Mouse (Mus musculus): ENCODE measurements around the gene Pfdn6. TPM values are rescaled to one million over a fixed set of nuclear protein-coding genes. Genes with fewer than 3 reads are reported as not detected.

Pfdn6 gene
- polyA plus RNA-seq, 1 experiment = 130 TPM

GRCm38 (mm10) chr17:33943454-33943853, 3.3 kb upstream of the Pfdn6 start:
- Histone ChIP-seq H3K79me3 (ENCODE audit: low read depth) (peaks cover 23% of the 10 kb centered on the region), H3K27me3 (ENCODE audit: control insufficient read depth, insufficient read depth, insufficient read length) (no peaks in the 10 kb centered on the region), H3K79me2 (ENCODE audit: control insufficient read depth, insufficient read depth) (peaks cover 44% of the 10 kb centered on the region), H3K4me3 (ENCODE audit: insufficient read depth, poor library complexity, severe bottlenecking) (no peak overlapping the region), H3K36me3 (ENCODE audit: control insufficient read depth, insufficient read depth) (peaks cover 26% of the 10 kb centered on the region), H3ac (ENCODE audit: control insufficient read depth, insufficient read length, low read depth) (no peak overlapping the region)
- no peak for TF ChIP-seq CTCF (IDR thresholded peaks at IDR 0.05; ENCODE audit: control insufficient read depth, insufficient read depth, insufficient read length)
- TF ChIP-seq MYOG (IDR thresholded peaks at IDR 0.05; ENCODE audit: control insufficient read depth, extremely low read depth, insufficient read length) = no peak
- no peak for TF ChIP-seq FOSL1 (IDR thresholded peaks at IDR 0.05; ENCODE audit: insufficient read depth, low read length, poor library complexity, severe bottlenecking)
- TF ChIP-seq USF1 (IDR thresholded peaks at IDR 0.05; ENCODE audit: low read depth) = no peak
- no peak for TF ChIP-seq MAX (IDR thresholded peaks at IDR 0.05)
- TF ChIP-seq MYOD1 (IDR thresholded peaks at IDR 0.05; ENCODE audit: control insufficient read depth, insufficient read length, low read depth) = no peak
- no peak for TF ChIP-seq CEBPB (IDR thresholded peaks at IDR 0.05; ENCODE audit: low read depth)

GRCm38 (mm10) chr17:33941381-33941780, 1.2 kb upstream of the Pfdn6 start:
- Histone ChIP-seq H3K79me3 (ENCODE audit: low read depth) (peaks cover 23% of the 10 kb centered on the region), H3K27me3 (ENCODE audit: control insufficient read depth, insufficient read depth, insufficient read length) (no peaks in the 10 kb centered on the region), H3K4me3 (ENCODE audit: insufficient read depth, poor library complexity, severe bottlenecking) (peak overlapping the region; percentile 98), H3K36me3 (ENCODE audit: control insufficient read depth, insufficient read depth) (peaks cover 16% of the 10 kb centered on the region), H3K79me2 (ENCODE audit: control insufficient read depth, insufficient read depth) (peaks cover 51% of the 10 kb centered on the region), H3ac (ENCODE audit: control insufficient read depth, insufficient read length, low read depth) (peak overlapping the region; percentile 83)
- TF ChIP-seq CEBPB (IDR thresholded peaks at IDR 0.05; ENCODE audit: low read depth) = no peak
- no peak for TF ChIP-seq FOSL1 (IDR thresholded peaks at IDR 0.05; ENCODE audit: insufficient read depth, low read length, poor library complexity, severe bottlenecking)
- TF ChIP-seq USF1 (IDR thresholded peaks at IDR 0.05; ENCODE audit: low read depth) = no peak
- no peak for TF ChIP-seq MYOD1 (IDR thresholded peaks at IDR 0.05; ENCODE audit: control insufficient read depth, insufficient read length, low read depth)
- TF ChIP-seq MAX (IDR thresholded peaks at IDR 0.05) = no peak
- TF ChIP-seq CTCF (IDR thresholded peaks at IDR 0.05; ENCODE audit: control insufficient read depth, insufficient read depth, insufficient read length) = no peak
- no peak for TF ChIP-seq MYOG (IDR thresholded peaks at IDR 0.05; ENCODE audit: control insufficient read depth, extremely low read depth, insufficient read length)

- Histone ChIP-seq H3K36me3 (ENCODE audit: control insufficient read depth, insufficient read depth) (peaks cover 12% of the 10 kb centered on the region), H3K79me3 (ENCODE audit: low read depth) (peaks cover 23% of the 10 kb centered on the region), H3K79me2 (ENCODE audit: control insufficient read depth, insufficient read depth) (peaks cover 51% of the 10 kb centered on the region), H3K4me3 (ENCODE audit: insufficient read depth, poor library complexity, severe bottlenecking) (peak overlapping the region; percentile 98), H3ac (ENCODE audit: control insufficient read depth, insufficient read length, low read depth) (peak overlapping the region; percentile 83), H3K27me3 (ENCODE audit: control insufficient read depth, insufficient read depth, insufficient read length) (no peaks in the 10 kb centered on the region)
- TF ChIP-seq MYOG (IDR thresholded peaks at IDR 0.05; ENCODE audit: control insufficient read depth, extremely low read depth, insufficient read length) (no peak), FOSL1 (IDR thresholded peaks at IDR 0.05; ENCODE audit: insufficient read depth, low read length, poor library complexity, severe bottlenecking) (no peak), MAX (IDR thresholded peaks at IDR 0.05) (no peak), MYOD1 (IDR thresholded peaks at IDR 0.05; ENCODE audit: control insufficient read depth, insufficient read length, low read depth) (no peak)
Measured at GRCm38 (mm10) chr17:33940981-33941380, 838 bp upstream of the Pfdn6 start.

DNA sequence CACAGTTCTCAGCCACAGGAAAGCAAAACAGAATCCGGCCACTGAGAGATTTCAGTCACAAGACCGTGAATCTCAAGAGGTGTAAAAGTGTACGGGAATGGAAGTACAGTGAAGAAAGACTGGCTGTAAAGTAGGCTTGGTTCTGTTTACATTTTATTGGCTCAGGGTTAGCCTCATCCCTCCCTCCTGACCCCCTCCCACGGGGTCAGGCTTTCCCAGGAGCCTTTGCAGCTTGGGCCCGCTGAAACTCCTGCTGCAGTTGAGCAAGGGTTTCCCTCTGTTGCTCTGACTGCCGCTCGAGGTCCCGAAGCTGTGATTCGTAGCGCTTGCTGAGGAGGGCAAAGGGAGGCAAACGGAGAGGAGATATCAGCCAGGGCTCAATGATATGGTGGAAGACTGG, 1.4 kb downstream of the Pfdn6 start:
- TF ChIP-seq MYOG (IDR thresholded peaks at IDR 0.05; ENCODE audit: control insufficient read depth, extremely low read depth, insufficient read length) = no peak
- TF ChIP-seq CTCF (IDR thresholded peaks at IDR 0.05; ENCODE audit: control insufficient read depth, insufficient read depth, insufficient read length) = no peak
- no peak for TF ChIP-seq USF1 (IDR thresholded peaks at IDR 0.05; ENCODE audit: low read depth)
- H3K36me3 ChIP-seq (ENCODE audit: control insufficient read depth, insufficient read depth) = peaks cover 10% of the 10 kb centered on the region

GRCm38 (mm10) chr17:33936993-33937392, 3.1 kb downstream of the Pfdn6 start:
- Histone ChIP-seq H3K4me3 (ENCODE audit: insufficient read depth, poor library complexity, severe bottlenecking) (no peak overlapping the region), H3K79me3 (ENCODE audit: low read depth) (peaks cover 18% of the 10 kb centered on the region), H3K36me3 (ENCODE audit: control insufficient read depth, insufficient read depth) (no peaks in the 10 kb centered on the region), H3K79me2 (ENCODE audit: control insufficient read depth, insufficient read depth) (peaks cover 40% of the 10 kb centered on the region), H3K27me3 (ENCODE audit: control insufficient read depth, insufficient read depth, insufficient read length) (no peaks in the 10 kb centered on the region), H3ac (ENCODE audit: control insufficient read depth, insufficient read length, low read depth) (no peak overlapping the region)
- TF ChIP-seq CTCF (IDR thresholded peaks at IDR 0.05; ENCODE audit: control insufficient read depth, insufficient read depth, insufficient read length) (no peak), MYOG (IDR thresholded peaks at IDR 0.05; ENCODE audit: control insufficient read depth, extremely low read depth, insufficient read length) (no peak), USF1 (IDR thresholded peaks at IDR 0.05; ENCODE audit: low read depth) (no peak), MYOD1 (IDR thresholded peaks at IDR 0.05; ENCODE audit: control insufficient read depth, insufficient read length, low read depth) (no peak), FOSL1 (IDR thresholded peaks at IDR 0.05; ENCODE audit: insufficient read depth, low read length, poor library complexity, severe bottlenecking) (no peak), MAX (IDR thresholded peaks at IDR 0.05) (no peak), CEBPB (IDR thresholded peaks at IDR 0.05; ENCODE audit: low read depth) (no peak)

More for the DNA sequence above, 1.4 kb downstream of the Pfdn6 start:
- Histone ChIP-seq H3K79me3 (ENCODE audit: low read depth) (peaks cover 23% of the 10 kb centered on the region), H3K27me3 (ENCODE audit: control insufficient read depth, insufficient read depth, insufficient read length) (no peaks in the 10 kb centered on the region), H3K4me3 (ENCODE audit: insufficient read depth, poor library complexity, severe bottlenecking) (no peak overlapping the region), H3K79me2 (ENCODE audit: control insufficient read depth, insufficient read depth) (peaks cover 51% of the 10 kb centered on the region), H3ac (ENCODE audit: control insufficient read depth, insufficient read length, low read depth) (no peak overlapping the region)

GRCm38 (mm10) chr17:33935422-33936055, 4.6 kb downstream of the Pfdn6 start:
- H3K27me3 ChIP-seq (ENCODE audit: control insufficient read depth, insufficient read depth, insufficient read length) = no peaks in the 10 kb centered on the region
- TF ChIP-seq MYOD1 (IDR thresholded peaks at IDR 0.05; ENCODE audit: control insufficient read depth, insufficient read length, low read depth) (no peak), USF1 (IDR thresholded peaks at IDR 0.05; ENCODE audit: low read depth) (no peak), CTCF (IDR thresholded peaks at IDR 0.05; ENCODE audit: control insufficient read depth, insufficient read depth, insufficient read length) (no peak), MAX (IDR thresholded peaks at IDR 0.05) (no peak), MYOG (IDR thresholded peaks at IDR 0.05; ENCODE audit: control insufficient read depth, extremely low read depth, insufficient read length) (no peak), FOSL1 (IDR thresholded peaks at IDR 0.05; ENCODE audit: insufficient read depth, low read length, poor library complexity, severe bottlenecking) (no peak)

More at GRCm38 (mm10) chr17:33935422-33936055, 4.6 kb downstream of the Pfdn6 start:
- H3ac ChIP-seq (ENCODE audit: control insufficient read depth, insufficient read length, low read depth) = no peak overlapping the region
- H3K4me3 ChIP-seq (ENCODE audit: insufficient read depth, poor library complexity, severe bottlenecking) = no peak overlapping the region
- H3K79me3 ChIP-seq (ENCODE audit: low read depth) = peaks cover 9% of the 10 kb centered on the region
- no peaks in the 10 kb centered on the region for H3K36me3 ChIP-seq (ENCODE audit: control insufficient read depth, insufficient read depth)
- H3K79me2 ChIP-seq (ENCODE audit: control insufficient read depth, insufficient read depth) = peaks cover 36% of the 10 kb centered on the region

All from C2C12 (cell line).